Mouse (Mus musculus) megakaryocyte progenitor cell, adult 5-6 weeks (primary cell): ENCODE data around the gene Gm14137. TPM values are rescaled to one million over a fixed set of nuclear protein-coding genes. Genes with fewer than 3 reads are reported as not detected.
A peak's percentile ranks its signal among the peaks of the same experiment; 100 is the strongest.

Experiments used
- ATAC-seq: replicated peaks from 2 replicates; pipeline ENCODE4 v1.8.0; 2016; ENCODE audit warnings: mild to moderate bottlenecking, moderate TSS enrichment, inconsistent platforms; ENCODE audit not compliant: poor library complexity
- total RNA-seq, 2 experiments: library from RNA; stranded (forward) in 1 of 2; stranded (reverse) in 1 of 2; fragments of 157-497, 149-512 nt in 1 of 2; fragments of 200-1000 nt in 1 of 2; gene quantifications; 2 replicates each; pipeline versions ENCODE4 v1.2.3 to v1.2.4; 2015 to 2017

The Gm14137 gene
- total RNA-seq, 2 experiments from 2014 or later = not detected

DNA sequence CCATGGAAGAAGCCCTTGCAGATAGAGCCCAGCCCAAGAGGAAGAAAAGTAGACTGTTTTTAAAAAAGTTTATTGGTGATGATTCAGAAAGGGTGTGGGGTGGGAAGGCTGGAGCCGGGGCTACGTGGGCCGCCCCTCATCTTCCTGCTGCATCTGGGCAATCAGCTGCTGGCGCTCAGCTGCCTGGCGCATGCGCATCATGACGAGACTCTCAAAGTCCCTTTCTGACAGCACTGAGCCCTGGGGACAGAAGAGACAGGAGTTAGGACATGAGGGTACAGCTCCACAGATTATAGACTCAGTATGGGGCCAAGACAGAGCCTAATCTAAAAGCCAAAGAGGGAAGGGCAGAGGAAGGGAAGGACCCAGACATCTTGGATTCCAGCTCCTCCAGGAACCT lies 1.9 kb upstream of the Gm14137 start:
- peak; percentile 7; the same call in 1 of the 2 replicates for ATAC-seq

DNA sequence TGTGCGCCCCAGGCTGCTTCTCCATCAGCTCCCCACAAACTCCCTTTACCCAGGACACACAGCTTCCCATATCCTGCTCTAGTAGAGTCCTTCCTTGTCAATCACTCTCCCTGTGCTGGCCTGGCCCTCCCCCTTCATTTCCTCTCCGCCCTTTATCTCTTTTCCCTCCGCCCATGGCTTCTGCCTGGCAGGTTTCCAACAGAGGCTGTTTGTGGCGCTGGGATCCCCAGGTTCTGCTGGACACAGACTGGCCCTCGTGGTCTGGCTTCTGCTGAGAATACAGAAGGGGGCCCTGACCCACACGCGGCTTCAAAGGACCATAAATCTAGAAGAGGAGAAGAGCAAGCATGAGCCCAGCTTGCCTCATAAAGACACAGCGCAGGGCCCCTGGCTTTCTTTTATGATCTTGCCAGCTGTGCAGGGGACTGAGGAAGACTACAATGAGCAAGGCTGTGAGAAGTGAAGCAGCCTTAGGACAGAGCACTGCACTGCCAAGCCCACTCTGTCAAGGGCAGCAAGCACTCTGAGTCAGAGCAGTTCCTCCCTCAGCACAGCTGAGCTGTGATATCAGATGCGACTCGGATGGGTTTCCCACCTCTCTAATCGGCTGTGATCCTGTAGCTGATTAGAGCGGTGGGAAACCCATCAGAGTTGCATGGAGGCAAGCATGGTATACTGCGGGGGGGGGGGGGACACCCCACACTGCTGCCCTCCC lies 1.3 kb upstream of the Gm14137 start:
- peak; percentile 60 for ATAC-seq

- ATAC-seq = no peak
These were observed 557 bp downstream of the Gm14137 start for GRCm38 (mm10) chr2:119174866-119175265.

GRCm38 (mm10) chr2:119175614-119176013 lies 1.3 kb downstream of the Gm14137 start:
- ATAC-seq = no peak

DNA sequence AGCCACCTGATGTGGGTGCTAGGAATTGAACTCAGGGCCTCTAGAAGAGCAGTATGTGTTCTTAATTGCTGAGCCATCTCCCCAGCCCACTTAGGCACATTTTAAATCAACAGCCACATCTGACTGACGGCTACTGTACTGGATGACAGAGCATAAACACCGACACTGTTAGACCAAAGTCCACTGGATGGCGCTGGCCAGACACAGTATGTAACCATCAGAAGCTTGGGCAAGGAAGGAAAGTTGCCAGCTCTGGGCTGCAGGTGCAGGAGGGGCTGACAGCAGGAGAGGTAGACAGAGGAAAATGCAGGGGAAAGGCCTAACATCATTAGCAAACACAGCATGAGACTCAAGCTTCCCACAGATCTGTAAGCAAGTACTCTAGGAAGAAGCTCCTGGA lies 2.5 kb downstream of the Gm14137 start:
- ATAC-seq = no peak

- no peak for ATAC-seq
These were observed 3.2 kb downstream of the Gm14137 start for GRCm38 (mm10) chr2:119177384-119177939.

GRCm38 (mm10) chr2:119182914-119183313 lies 8.6 kb downstream of the Gm14137 start:
- ATAC-seq = no peak; the same call in 1 of the 2 replicates

DNA sequence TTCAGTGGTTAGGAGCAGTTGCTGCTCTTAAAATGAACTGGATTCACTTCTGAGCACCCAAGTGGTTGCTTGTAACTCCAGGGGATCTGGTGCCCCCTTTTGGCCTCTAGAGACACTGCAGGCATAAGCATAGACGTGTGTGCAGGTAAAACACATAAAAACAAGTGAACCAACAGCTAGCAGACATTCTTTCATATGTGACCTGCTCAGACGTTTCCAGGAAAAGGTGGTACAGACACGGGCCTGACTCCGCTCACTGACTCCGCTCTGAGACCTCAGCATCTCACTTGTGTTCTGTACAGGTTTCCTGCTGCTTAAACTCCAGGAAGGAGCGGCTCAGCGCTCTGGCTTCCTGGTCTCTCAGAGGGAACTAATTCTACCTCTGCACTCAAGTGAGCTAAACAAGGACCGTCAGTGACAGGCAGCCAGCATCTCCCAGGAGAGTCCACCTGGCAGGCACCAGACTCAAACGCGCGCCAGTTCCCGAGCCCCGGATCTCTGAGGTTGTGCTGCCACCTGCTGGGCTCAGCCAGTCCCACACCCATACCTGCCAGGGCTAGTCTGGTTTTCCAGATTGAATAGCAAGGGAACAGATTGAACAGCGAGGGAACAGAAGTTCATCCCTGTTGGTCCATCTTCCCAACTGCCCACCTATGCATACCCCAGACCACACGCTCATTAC lies 14.9 kb downstream of the Gm14137 start:
- peak; percentile 98 for ATAC-seq

DNA sequence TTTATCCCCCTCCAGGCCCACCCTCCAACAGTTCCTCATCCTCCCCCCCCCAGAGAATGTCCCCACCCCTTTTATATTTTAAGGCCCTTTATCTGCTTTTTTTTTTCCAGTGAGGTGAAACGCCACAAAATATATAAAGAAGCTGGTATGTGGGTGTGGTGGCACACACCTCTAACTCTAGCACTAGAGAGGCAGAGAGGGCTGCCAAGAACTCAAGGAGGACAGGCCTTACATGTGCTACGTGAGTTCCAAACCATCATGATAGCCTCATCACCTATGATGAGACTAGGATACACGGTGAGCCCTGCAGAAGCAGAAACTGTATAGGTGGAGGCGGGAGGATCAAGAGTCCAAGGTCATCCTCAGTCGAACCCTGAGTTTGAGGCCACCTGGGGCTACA lies 16.7 kb downstream of the Gm14137 start:
- no peak for ATAC-seq

DNA sequence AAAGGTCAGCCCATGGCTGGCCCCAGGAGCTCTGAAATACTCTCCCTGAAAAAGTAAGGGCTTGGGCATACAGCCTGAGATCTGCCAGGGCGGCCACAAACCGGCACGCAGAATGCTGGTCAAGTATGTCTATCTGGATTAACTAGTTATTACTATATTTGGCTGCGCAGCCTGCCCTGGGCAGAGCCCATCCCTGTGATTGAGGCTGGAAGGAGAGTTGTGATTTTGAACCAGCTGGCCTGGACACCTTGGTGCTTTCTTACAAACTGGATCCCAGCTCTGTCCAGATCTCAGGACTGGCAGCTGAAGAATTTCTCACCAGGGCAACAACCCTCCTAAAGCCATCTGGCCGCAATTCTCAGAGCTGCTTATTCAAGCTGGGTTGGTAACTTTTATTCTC lies 19.8 kb downstream of the Gm14137 start:
- no peak for ATAC-seq

DNA sequence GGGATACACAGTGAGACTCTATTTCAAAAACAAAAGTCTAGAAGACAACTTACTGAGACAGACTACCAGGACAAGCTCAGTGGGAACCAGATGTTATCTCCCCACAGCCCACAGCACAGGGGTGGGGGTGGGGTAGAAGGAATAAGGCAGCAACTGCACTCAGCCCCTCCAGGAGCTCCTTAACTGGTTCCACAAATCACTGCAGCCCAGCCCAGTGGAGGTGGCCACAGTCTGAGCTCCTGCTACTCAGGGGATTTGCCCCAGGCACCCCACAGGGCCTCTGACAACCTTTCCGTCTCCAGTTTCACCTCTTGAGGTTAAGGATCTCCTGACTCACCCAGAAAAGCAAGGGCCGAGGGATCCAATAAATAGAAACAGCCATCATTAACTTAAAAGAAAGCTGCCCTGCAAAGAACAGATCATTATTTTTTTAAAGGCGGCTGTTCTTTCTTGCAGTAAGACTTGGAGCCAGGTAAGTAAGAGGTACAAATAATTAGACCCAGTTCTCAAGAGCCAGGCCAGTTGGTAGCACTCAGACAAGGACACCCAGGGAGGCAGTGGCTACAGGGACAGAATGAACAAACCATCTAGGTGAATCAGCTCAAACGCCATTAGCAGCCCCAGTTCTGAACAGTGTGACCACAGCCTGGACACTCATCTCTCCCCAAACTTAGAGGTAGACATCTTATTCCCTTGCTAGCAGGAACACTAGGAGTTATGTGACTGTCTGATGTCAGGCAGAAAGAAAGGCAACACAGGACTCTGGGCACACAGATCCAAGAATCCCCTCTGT lies 22.2 kb downstream of the Gm14137 start:
- no peak for ATAC-seq

- ATAC-seq = no peak
These were observed 23.2 kb downstream of the Gm14137 start for GRCm38 (mm10) chr2:119197493-119197892.

- ATAC-seq = no peak
These were observed 23.7 kb downstream of the Gm14137 start for GRCm38 (mm10) chr2:119198049-119198448.

GRCm38 (mm10) chr2:119198934-119199333 lies 24.6 kb downstream of the Gm14137 start:
- ATAC-seq = no peak

DNA sequence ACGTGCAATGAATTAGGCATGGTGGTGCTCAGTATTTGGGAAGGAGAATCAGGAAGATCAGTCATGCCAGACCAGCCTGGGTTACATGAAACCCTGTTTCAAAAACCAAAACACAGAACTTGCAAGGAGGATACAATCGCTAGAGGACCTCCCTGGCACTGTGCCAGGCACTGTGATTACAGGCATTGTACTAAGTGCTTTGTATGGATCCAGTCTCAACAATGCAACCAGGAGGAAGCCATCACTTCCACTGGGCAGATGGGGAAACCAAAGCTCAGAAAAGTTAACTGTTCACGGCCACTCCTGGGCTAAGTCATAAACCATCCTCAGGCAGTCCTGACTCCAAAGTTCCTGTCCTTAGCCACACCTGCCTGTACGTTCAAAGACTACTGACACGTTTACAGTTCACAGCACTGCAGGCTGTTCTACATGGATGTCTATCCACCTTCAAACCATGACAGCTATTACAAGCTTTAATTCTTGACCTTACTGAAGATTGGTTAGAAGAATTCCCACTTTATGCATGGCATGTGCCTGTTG lies 28.7 kb downstream of the Gm14137 start:
- ATAC-seq = no peak

DNA sequence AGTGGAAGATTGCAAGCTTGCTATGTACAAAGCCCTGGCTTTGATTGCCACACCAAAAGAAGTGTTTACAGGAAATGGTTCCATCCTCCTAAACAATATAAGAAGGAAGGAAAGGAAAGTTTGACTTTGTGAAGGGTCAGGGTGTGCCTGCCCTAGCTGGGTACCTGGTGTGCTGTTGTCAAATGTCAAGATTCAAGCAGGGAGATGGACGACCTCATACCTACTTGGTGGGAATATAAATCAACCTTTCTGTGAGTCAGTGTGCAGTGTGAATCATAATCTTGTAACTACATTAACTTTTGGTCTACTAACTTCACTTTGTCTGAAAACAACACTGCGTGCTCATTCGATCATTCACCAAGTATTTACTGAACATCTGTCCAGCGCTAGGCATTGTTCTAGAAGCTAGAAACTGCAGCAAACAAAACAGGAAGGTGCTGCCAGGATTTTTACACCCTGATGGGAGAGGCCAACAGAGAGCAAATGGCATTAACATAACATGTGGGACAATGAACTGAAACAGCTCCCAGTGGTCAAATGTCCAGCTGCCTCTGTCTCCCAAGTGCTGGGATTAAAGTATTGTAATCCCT lies 29.7 kb downstream of the Gm14137 start:
- ATAC-seq = no peak

DNA sequence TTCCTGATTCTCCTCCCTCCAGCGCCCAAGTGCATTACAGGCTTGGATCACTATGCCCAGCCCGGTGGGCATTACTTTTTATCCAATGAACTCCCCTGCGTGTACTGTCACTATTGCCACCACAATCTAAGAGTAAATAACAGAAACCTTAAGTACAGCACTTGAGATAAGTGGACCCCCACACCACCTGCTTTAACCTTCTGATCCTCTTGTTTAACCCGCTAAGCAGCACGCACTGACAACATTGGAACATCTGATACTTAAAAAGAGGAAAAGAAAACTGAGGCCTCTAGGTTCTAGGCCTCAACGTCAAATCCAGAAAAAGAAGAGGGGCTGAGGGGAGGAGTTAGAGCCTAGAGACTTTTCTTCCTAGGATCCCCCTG lies 33.6 kb downstream of the Gm14137 start:
- ATAC-seq = peak; percentile 7

DNA sequence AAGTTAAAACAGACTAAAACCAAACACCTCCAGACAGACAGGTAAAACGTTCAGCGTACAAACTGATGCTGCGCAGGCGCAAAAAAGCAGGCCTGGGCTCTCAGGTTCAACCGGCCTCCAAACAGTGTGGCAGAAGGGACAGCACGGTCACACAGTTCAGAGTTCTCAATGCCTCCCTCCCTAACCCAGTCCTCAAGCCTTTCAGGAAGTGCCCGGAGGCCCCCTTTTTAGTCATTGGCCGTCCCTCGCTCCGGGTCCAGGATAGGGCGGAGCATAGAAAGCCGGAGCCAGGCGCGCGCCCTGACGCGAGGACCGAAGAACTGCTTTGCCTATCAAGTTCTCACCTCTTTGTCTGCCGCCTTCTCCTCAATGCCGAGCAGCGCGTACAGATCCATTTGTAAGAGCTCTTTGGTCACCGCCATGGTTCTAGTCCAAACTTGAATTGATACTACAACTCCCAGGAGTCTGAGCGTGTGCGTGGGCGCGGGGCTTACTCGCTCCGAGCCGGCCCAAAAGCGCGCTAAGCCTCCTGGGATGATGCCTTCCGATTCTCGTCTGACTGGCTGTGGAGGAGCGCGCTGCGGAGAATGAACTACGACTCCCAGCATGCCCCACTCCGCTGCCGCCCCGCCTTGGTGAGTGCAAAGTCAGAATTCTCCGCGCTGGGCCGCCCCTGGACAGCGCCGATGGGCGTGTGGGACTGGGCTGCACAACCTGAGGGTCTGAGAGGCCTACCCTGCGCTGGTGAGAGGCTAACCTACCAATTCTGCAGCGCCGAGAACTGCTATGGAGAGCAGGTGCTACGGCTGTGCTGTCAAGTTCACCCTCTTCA lies 34.3 kb downstream of the Gm14137 start, which contains the start of the genes Zfyve19 and Dnajc17:
TSS of gene Zfyve19 (plus strand) at position 274 of the 832 bp plus-strand sequence.
TSS of gene Dnajc17 (minus strand) at position 452 of the 832 bp plus-strand sequence.
- ATAC-seq = peak; percentile 92

- no peak; the same call in 1 of the 2 replicates for ATAC-seq
These were observed 34.8 kb downstream of the Gm14137 start for GRCm38 (mm10) chr2:119209176-119209507.
